Mouse (Mus musculus) lung, embryonic 16.5 days (tissue): ENCODE measurements around the gene Il9. TPM values are rescaled to one million over a fixed set of nuclear protein-coding genes. Genes with fewer than 3 reads are reported as not detected.

ENCODE experiments used
- ATAC-seq: fragments of 200-750 bp; cut with Nextera tagmentation; 2 replicates; pipeline ENCODE4 v1.8.0; 2017; ENCODE audit warnings: low read depth, mild to moderate bottlenecking, moderate library complexity
- H3K27ac ChIP-seq: fragments of 300-500 bp; sonication (generic); 2 replicates; pipeline ENCODE4 v1.5.1; 2014; ENCODE audit warnings: mild to moderate bottlenecking, control low read depth, low read length
- H3K27me3 ChIP-seq: fragments of 300-500 bp; sonication (generic); 2 replicates; pipeline ENCODE4 v1.6.1; 2014; ENCODE audit warnings: low read depth, low read length, mixed read lengths; ENCODE audit not compliant: control insufficient read depth, insufficient read depth
- H3K36me3 ChIP-seq: fragments of 300-500 bp; sonication (generic); 2 replicates; pipeline ENCODE4 v1.6.1; 2014; ENCODE audit warnings: low read length; ENCODE audit not compliant: control insufficient read depth, insufficient read depth
- H3K4me1 ChIP-seq: fragments of 300-500 bp; sonication (generic); replicated peaks from 2 replicates; pipeline ENCODE4 v1.6.1; 2014; ENCODE audit warnings: low read length, mixed read lengths; ENCODE audit not compliant: control insufficient read depth, insufficient read depth
- H3K4me2 ChIP-seq: fragments of 300-500 bp; sonication (generic); 2 replicates; pipeline ENCODE4 v1.6.1; 2014; ENCODE audit warnings: low read depth, low read length, control low read depth
- H3K4me3 ChIP-seq: fragments of 300-500 bp; sonication (generic); 2 replicates; pipeline ENCODE4 v1.5.1; 2014; ENCODE audit warnings: mild to moderate bottlenecking, low read length, control low read depth
- H3K9ac ChIP-seq: fragments of 300-500 bp; sonication (generic); 2 replicates; pipeline ENCODE4 v1.6.1; 2014; ENCODE audit warnings: low read length, control low read depth
- H3K9me3 ChIP-seq: fragments of 300-500 bp; sonication (generic); 2 replicates; pipeline ENCODE4 v1.6.1; 2016; ENCODE audit warnings: low read length; ENCODE audit not compliant: control insufficient read depth
- WGBS: fragments of 180-500 bp; shearing (Covaris S2); extraction: QIAGEN DNeasy Blood & Tissue Kit; methylation state at CpG from one replicate; pipeline ENCODE4 v1.1.7; 2014; 5-methylcytosine and 5-hydroxymethylcytosine counted together
- polyA plus RNA-seq: library from polyadenylated mRNA; unstranded; fragments of >200 nt; fragmentation: Nextera tagmentation; extraction: Ambion mirVana; gene quantifications from 2 replicates; pipeline ENCODE4 v1.2.1, GENCODE M21; 2015

Il9 gene
- polyA plus RNA-seq, 1 experiment from 2014 or later, result not detected

- WGBS, result 45% methylated on average over 4 of the region's 4 CpGs
- Histone ChIP-seq H3K4me3 (no peak overlapping the region), H3K27me3 (no peaks in the 10 kb centered on the region), H3K9me3 (no peaks in the 10 kb centered on the region), H3K4me1 (no peaks in the 10 kb centered on the region), H3K36me3 (no peaks in the 10 kb centered on the region), H3K9ac (no peak overlapping the region), H3K4me2 (no peak overlapping the region), H3K27ac (no peak overlapping the region)
- ATAC-seq, result no peak
These were observed 34.3 kb upstream of the Il9 start for GRCm38 (mm10) chr13:56516311-56516710.

- no peaks in the 10 kb centered on the region for H3K4me1 ChIP-seq
- ATAC-seq, result no peak
- H3K4me2 ChIP-seq, result no peak overlapping the region
- no peak overlapping the region for H3K9ac ChIP-seq
- H3K9me3 ChIP-seq, result no peaks in the 10 kb centered on the region
- H3K4me3 ChIP-seq, result no peak overlapping the region
- no peak overlapping the region for H3K27ac ChIP-seq
- H3K36me3 ChIP-seq, result no peaks in the 10 kb centered on the region
- H3K27me3 ChIP-seq, result no peaks in the 10 kb centered on the region
These were observed 31.5 kb upstream of the Il9 start for GRCm38 (mm10) chr13:56513595-56513994.

GRCm38 (mm10) chr13:56509796-56510195, 27.8 kb upstream of the Il9 start:
- no peaks in the 10 kb centered on the region for H3K4me1 ChIP-seq
- H3K36me3 ChIP-seq, result no peaks in the 10 kb centered on the region
- H3K9ac ChIP-seq, result no peak overlapping the region
- H3K4me3 ChIP-seq, result no peak overlapping the region
- H3K4me2 ChIP-seq, result no peak overlapping the region
- 75% methylated on average over 2 of the region's 2 CpGs for WGBS
- H3K27me3 ChIP-seq, result no peaks in the 10 kb centered on the region
- no peaks in the 10 kb centered on the region for H3K9me3 ChIP-seq
- ATAC-seq, result no peak
- no peak overlapping the region for H3K27ac ChIP-seq

GRCm38 (mm10) chr13:56506871-56507496, 24.9 kb upstream of the Il9 start:
- H3K4me3 ChIP-seq, result no peak overlapping the region
- no peaks in the 10 kb centered on the region for H3K27me3 ChIP-seq
- H3K27ac ChIP-seq, result no peak overlapping the region
- no peaks in the 10 kb centered on the region for H3K36me3 ChIP-seq
- no peaks in the 10 kb centered on the region for H3K9me3 ChIP-seq
- 56% methylated on average over 6 of the region's 6 CpGs for WGBS
- no peak overlapping the region for H3K9ac ChIP-seq
- no peak for ATAC-seq
- H3K4me1 ChIP-seq, result no peaks in the 10 kb centered on the region
- no peak overlapping the region for H3K4me2 ChIP-seq

- H3K36me3 ChIP-seq, result no peaks in the 10 kb centered on the region
- 62% methylated on average over 6 of the region's 6 CpGs for WGBS
These were observed 19.9 kb upstream of the Il9 start for GRCm38 (mm10) chr13:56501866-56502420.

GRCm38 (mm10) chr13:56500636-56501035, 18.6 kb upstream of the Il9 start:
- ATAC-seq, result no peak
- no peaks in the 10 kb centered on the region for H3K27me3 ChIP-seq
- 64% methylated on average over 8 of the region's 8 CpGs for WGBS

More at GRCm38 (mm10) chr13:56501866-56502420, 19.9 kb upstream of the Il9 start:
- no peak overlapping the region for H3K9ac ChIP-seq
- no peak for ATAC-seq
- no peaks in the 10 kb centered on the region for H3K9me3 ChIP-seq
- H3K27ac ChIP-seq, result no peak overlapping the region
- H3K4me3 ChIP-seq, result no peak overlapping the region
- no peaks in the 10 kb centered on the region for H3K27me3 ChIP-seq
- no peak overlapping the region for H3K4me2 ChIP-seq
- no peaks in the 10 kb centered on the region for H3K4me1 ChIP-seq

GRCm38 (mm10) chr13:56500132-56500531, 18.1 kb upstream of the Il9 start:
- H3K9ac ChIP-seq, result no peak overlapping the region
- no peaks in the 10 kb centered on the region for H3K27me3 ChIP-seq
- H3K4me2 ChIP-seq, result no peak overlapping the region
- H3K4me3 ChIP-seq, result no peak overlapping the region
- no peaks in the 10 kb centered on the region for H3K4me1 ChIP-seq
- ATAC-seq, result no peak
- 47% methylated on average over 3 of the region's 3 CpGs for WGBS
- no peaks in the 10 kb centered on the region for H3K36me3 ChIP-seq
- H3K27ac ChIP-seq, result no peak overlapping the region
- H3K9me3 ChIP-seq, result no peaks in the 10 kb centered on the region

More at GRCm38 (mm10) chr13:56500636-56501035, 18.6 kb upstream of the Il9 start:
- Histone ChIP-seq H3K27ac (no peak overlapping the region), H3K4me2 (no peak overlapping the region), H3K4me3 (no peak overlapping the region), H3K9ac (no peak overlapping the region), H3K36me3 (no peaks in the 10 kb centered on the region), H3K9me3 (no peaks in the 10 kb centered on the region), H3K4me1 (no peaks in the 10 kb centered on the region)

- Histone ChIP-seq H3K4me1 (no peaks in the 10 kb centered on the region), H3K4me3 (no peak overlapping the region), H3K36me3 (no peaks in the 10 kb centered on the region), H3K9ac (no peak overlapping the region), H3K4me2 (no peak overlapping the region), H3K9me3 (no peaks in the 10 kb centered on the region), H3K27ac (no peak overlapping the region), H3K27me3 (no peaks in the 10 kb centered on the region)
- whole genome bisulfite sequencing, result 64% methylated on average over 3 of the region's 3 CpGs
- no peak for ATAC-seq
These were observed 12.4 kb upstream of the Il9 start for GRCm38 (mm10) chr13:56494440-56494839.

GRCm38 (mm10) chr13:56488012-56488411, 6.0 kb upstream of the Il9 start:
- Histone ChIP-seq H3K9me3 (no peaks in the 10 kb centered on the region), H3K4me1 (no peaks in the 10 kb centered on the region), H3K27ac (no peak overlapping the region), H3K36me3 (no peaks in the 10 kb centered on the region), H3K4me3 (no peak overlapping the region), H3K4me2 (no peak overlapping the region), H3K9ac (no peak overlapping the region), H3K27me3 (no peaks in the 10 kb centered on the region)
- ATAC-seq, result no peak
- WGBS, result 41% methylated on average over 5 of the region's 5 CpGs
